Comparison of ENCODE assay signal across 7 mouse cellular contexts in the genomic region with DNA sequence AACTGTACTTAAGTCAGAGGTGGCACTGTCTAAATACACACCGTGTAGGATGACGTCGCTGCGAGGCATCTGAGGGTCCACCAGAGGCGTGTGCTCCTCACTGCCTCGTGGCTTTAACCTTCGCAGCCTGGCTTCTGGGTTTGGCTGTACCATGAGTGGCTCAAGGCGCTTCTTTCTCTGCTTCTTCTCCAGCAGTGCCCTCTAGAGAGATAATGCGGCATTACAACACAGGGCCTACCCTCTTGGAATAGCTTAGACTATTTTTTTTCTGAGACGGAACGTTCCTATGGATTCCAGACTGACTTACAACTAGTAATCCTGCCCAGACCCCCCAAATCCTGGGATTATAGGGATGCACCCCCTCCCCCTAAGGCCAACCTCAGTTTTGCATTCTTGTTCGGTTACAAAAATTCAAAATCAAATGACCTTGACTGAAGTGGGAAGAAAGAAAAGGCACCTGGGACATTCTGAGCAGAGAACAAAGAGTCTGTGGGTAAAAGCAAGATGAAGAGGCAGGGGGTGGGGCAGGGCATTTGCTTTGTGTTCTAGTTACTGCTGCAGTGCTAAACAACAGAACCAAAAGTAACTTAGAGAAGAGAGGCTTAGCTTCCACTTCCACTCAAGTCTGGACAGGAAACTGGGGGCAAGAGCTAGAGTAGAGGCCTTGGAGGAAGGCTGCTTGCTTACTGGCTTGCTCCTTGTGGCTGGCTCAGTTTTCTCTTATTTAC. TPM values are rescaled to one million over a fixed set of nuclear protein-coding genes. Genes with fewer than 3 reads are reported as not detected.
DNase-seq lines count a peak whose midpoint lies in the region; ATAC-seq lines count a peak whose summit lies in the region.

No protein-coding gene starts in this region.

- intact Hi-C loops in gastrocnemius, postnatal 14 days (cut with DNase I; ENCODE audit: low total_unique reads), result no loop called here

- peak; percentile 69 for ATAC-seq in inflammation-experienced regulatory T-cells, adult 6 months
- ATAC-seq in megakaryocyte progenitor cell, adult 5-6 weeks (replicated peaks; ENCODE audit: poor library complexity), result peak; percentile 99

- peak; percentile 59 to 87 for DNase-seq in adrenal gland, adult (ENCODE audit: inconsistent age in 2 of 2, low spot score in 1 of 2)
- DNase-seq in cerebellum, postnatal 4 days (ENCODE audit: low spot score in 2 of 2), result peak; percentile 64 to 84
- DNase-seq in gastrocnemius, postnatal 14 days, result peak; percentile 55
- DNase-seq in left cerebral cortex, adult 8-10 months (ENCODE audit: low spot score in 2 of 2), result peak; percentile 45 to 54
- peak; percentile 47 to 51 for DNase-seq in right cerebral cortex, postnatal 36 days (ENCODE audit: low spot score in 2 of 2)

RNA-seq across cellular contexts. Expression of gene Tulp3, which starts 21.1 kb away (rescaled TPM):
- total RNA-seq in gastrocnemius, postnatal 14 days (2021), result 10 to 100 TPM in 1 of 2 experiments, 1 to 10 TPM in 1; 6.6 to 10.2 TPM
- polyA plus RNA-seq in inflammation-experienced regulatory T-cells, adult 6 months (2017; shearing (Covaris generic)), result 1 to 10 TPM in 1 of 3 experiments, under 1 TPM in 2; 0.92 to 1.3 (median 0.98) TPM
- total RNA-seq in left cerebral cortex, adult 8-10 months (2022), result 10 to 100 TPM; 16.6 to 22.1 (median 20.2) TPM
- 0.12 and 1.3 TPM in 2 replicates for total RNA-seq in megakaryocyte progenitor cell, adult 5-6 weeks (2015)
- total RNA-seq in megakaryocyte progenitor cell, adult 5-6 weeks (2017), result 0.20 and 0.29 TPM in 2 replicates

RNA-seq across cellular contexts. Expression of gene Rhno1, which starts 28.1 kb away (rescaled TPM):
- total RNA-seq in gastrocnemius, postnatal 14 days (2021), result 1 to 10 TPM; 9.0 to 9.7 TPM
- 10 to 100 TPM; 62.0 to 75.7 (median 67.7) TPM for polyA plus RNA-seq in inflammation-experienced regulatory T-cells, adult 6 months (2017; shearing (Covaris generic))
- total RNA-seq in left cerebral cortex, adult 8-10 months (2022), result 10 to 100 TPM; 17.3 to 20.1 (median 18.8) TPM
- 53.5 and 71.5 TPM in 2 replicates for total RNA-seq in megakaryocyte progenitor cell, adult 5-6 weeks (2015)
- total RNA-seq in megakaryocyte progenitor cell, adult 5-6 weeks (2017), result 47.8 and 54.8 TPM in 2 replicates

RNA-seq across cellular contexts. Expression of gene Foxm1, which starts 28.2 kb away (rescaled TPM):
- total RNA-seq in gastrocnemius, postnatal 14 days (2021), result 1 to 10 TPM; 4.1 to 4.4 TPM
- 1 to 10 TPM; 2.0 to 9.6 (median 2.7) TPM for polyA plus RNA-seq in inflammation-experienced regulatory T-cells, adult 6 months (2017; shearing (Covaris generic))
- total RNA-seq in left cerebral cortex, adult 8-10 months (2022), result 1 to 10 TPM in 3 of 4 experiments, under 1 TPM in 1; 0.81 to 1.8 (median 1.7) TPM
- total RNA-seq in megakaryocyte progenitor cell, adult 5-6 weeks (2015), result 40.3 and 41.8 TPM in 2 replicates
- 12.3 and 15.5 TPM in 2 replicates for total RNA-seq in megakaryocyte progenitor cell, adult 5-6 weeks (2017)

RNA-seq across cellular contexts. Expression of gene Tead4, which starts 33.9 kb away (rescaled TPM):
- total RNA-seq in gastrocnemius, postnatal 14 days (2021), result 10 to 100 TPM; 10.9 to 11.0 TPM
- polyA plus RNA-seq in inflammation-experienced regulatory T-cells, adult 6 months (2017; shearing (Covaris generic)), result not detected
- 1 to 10 TPM in 2 of 4 experiments, under 1 TPM in 2; 0.57 to 1.7 (median 0.92) TPM for total RNA-seq in left cerebral cortex, adult 8-10 months (2022)
- not detected in 2 replicates for total RNA-seq in megakaryocyte progenitor cell, adult 5-6 weeks (2015)
- total RNA-seq in megakaryocyte progenitor cell, adult 5-6 weeks (2017), result not detected in 2 replicates

RNA-seq across cellular contexts. Expression of gene Tex52, which starts 40.7 kb away (rescaled TPM):
- total RNA-seq in gastrocnemius, postnatal 14 days (2021), result not detected
- under 1 TPM in 1 of 3 experiments, not detected in 2; 0.30 TPM for polyA plus RNA-seq in inflammation-experienced regulatory T-cells, adult 6 months (2017; shearing (Covaris generic))
- total RNA-seq in left cerebral cortex, adult 8-10 months (2022), result 1 to 10 TPM; 1.6 to 2.3 (median 1.9) TPM
- not detected in 2 replicates for total RNA-seq in megakaryocyte progenitor cell, adult 5-6 weeks (2015)
- total RNA-seq in megakaryocyte progenitor cell, adult 5-6 weeks (2017), result 0.30 TPM in 1 of 2 replicates, not detected in the other

Comparison
In these comparisons a context has a peak if more than half of its experiments do, and no peak if none do; other contexts are left out.
1. Peak in every context shown above with its lines: DNase-seq and ATAC-seq.